Mouse (Mus musculus) midbrain, embryonic 14.5 days (tissue): ENCODE data around the gene Tbx3. TPM values are rescaled to one million over a fixed set of nuclear protein-coding genes. Genes with fewer than 3 reads are reported as not detected.

Experiments used
- ATAC-seq: fragments of 200-750 bp; cut with Nextera tagmentation; 2 replicates; pipeline ENCODE4 v1.8.0; 2017; ENCODE audit warnings: moderate number of reproducible peaks, moderate library complexity; ENCODE audit not compliant: low FRiP score, low TSS enrichment
- DNase-seq: peaks from one replicate; pipeline ENCODE4 v3.0.0-alpha.2; 2015
- H3K27ac ChIP-seq: fragments of 300-500 bp; sonication (generic); replicated peaks from 2 replicates; pipeline ENCODE4 v1.5.1; 2014; ENCODE audit warnings: mild to moderate bottlenecking, low read depth, low read length, moderate library complexity
- H3K27me3 ChIP-seq: fragments of 300-500 bp; sonication (generic); 2 replicates; pipeline ENCODE4 v1.6.1; 2014; ENCODE audit warnings: low read length, control low read depth, mixed read lengths; ENCODE audit not compliant: control insufficient read depth, insufficient read depth
- H3K36me3 ChIP-seq: fragments of 300-500 bp; sonication (generic); 2 replicates; pipeline ENCODE4 v1.6.1; 2014; ENCODE audit warnings: low read length, control low read depth; ENCODE audit not compliant: control insufficient read depth, insufficient read depth
- H3K4me1 ChIP-seq: fragments of 300-500 bp; sonication (generic); 2 replicates; pipeline ENCODE4 v1.6.1; 2014; ENCODE audit warnings: mild to moderate bottlenecking, antibody characterized with exemption, low read length, control low read depth; ENCODE audit not compliant: control insufficient read depth, insufficient read depth
- H3K4me2 ChIP-seq: fragments of 300-500 bp; sonication (generic); 2 replicates; pipeline ENCODE4 v1.6.1; 2014; ENCODE audit warnings: mild to moderate bottlenecking, low read length, moderate library complexity
- H3K4me3 ChIP-seq: fragments of 300-500 bp; sonication (generic); replicated peaks from 2 replicates; pipeline ENCODE4 v1.5.1; 2014; ENCODE audit warnings: low read depth, low read length
- H3K9ac ChIP-seq: fragments of 300-500 bp; sonication (generic); replicated peaks from 2 replicates; pipeline ENCODE4 v1.6.1; 2014; ENCODE audit warnings: mild to moderate bottlenecking, low read length, moderate library complexity
- H3K9me3 ChIP-seq: fragments of 300-500 bp; sonication (generic); 2 replicates; pipeline ENCODE4 v1.6.1; 2016; ENCODE audit warnings: low read length, control low read depth, mixed read lengths; ENCODE audit not compliant: control insufficient read depth
- WGBS: fragments of 180-500 bp; shearing (Covaris S2); extraction: QIAGEN DNeasy Blood & Tissue Kit; methylation state at CpG from one replicate; pipeline ENCODE4 v1.1.7; 2014; 5-methylcytosine and 5-hydroxymethylcytosine counted together
- polyA plus RNA-seq: library from polyadenylated mRNA; unstranded; fragments of >200 nt; fragmentation: Nextera tagmentation; extraction: Ambion mirVana; gene quantifications from 2 replicates; pipeline ENCODE4 v1.2.1, GENCODE M21; 2014

Gene Tbx3
- polyA plus RNA-seq, 1 experiment from 2014 or later, result 2.4 TPM

DNA sequence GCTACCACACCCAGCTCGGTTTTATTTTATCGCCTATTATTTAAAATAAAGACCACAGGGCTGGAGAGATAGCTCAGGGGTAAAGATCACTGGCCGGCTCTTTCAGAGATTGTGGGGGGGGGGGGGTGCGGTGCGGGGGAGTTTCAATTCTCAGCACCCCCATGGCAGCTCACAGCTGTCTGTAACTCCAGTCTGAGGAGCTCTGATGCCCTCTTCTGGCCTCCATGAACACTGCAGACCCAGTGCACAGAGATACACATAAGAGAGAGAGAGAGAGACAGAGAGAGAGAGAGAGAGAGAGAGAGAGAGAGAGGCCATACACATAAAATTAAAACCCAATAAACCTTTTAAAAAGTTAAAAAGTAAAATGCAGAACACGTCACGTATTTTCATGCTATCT, 34.4 kb downstream of the Tbx3 start:
- H3K4me2 ChIP-seq, result no peak overlapping the region
- no peaks in the 10 kb centered on the region for H3K9me3 ChIP-seq
- no peaks in the 10 kb centered on the region for H3K36me3 ChIP-seq
- no peak for ATAC-seq
- 61% methylated on average over 7 of the region's 7 CpGs for WGBS
- H3K27ac ChIP-seq, result no peak overlapping the region
- no peak overlapping the region for H3K4me3 ChIP-seq
- H3K4me1 ChIP-seq, result no peaks in the 10 kb centered on the region
- H3K9ac ChIP-seq, result no peak overlapping the region
- peaks cover 28% of the 10 kb centered on the region for H3K27me3 ChIP-seq
- no peak for DNase-seq

DNA sequence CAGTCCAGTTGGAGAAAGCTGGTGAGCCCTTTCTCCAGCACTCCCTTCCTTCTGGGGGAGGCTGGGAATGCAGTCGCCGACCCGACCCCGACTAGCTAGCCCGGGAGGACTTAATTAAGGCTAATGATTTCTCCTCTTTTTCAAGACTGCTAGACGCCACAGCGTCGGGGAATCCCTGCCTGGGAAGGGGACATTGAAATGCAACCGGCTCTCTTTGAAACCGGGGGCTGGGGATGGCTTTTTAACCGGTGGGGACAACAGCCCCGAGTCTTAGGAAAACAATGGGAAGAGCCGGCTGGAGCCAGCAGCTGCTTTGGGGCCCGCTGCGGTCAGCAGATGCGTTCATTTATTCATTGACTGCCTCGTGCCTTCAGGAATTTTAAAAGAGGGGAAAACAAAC, 36.0 kb downstream of the Tbx3 start:
- Histone ChIP-seq H3K27ac (no peak overlapping the region), H3K36me3 (no peaks in the 10 kb centered on the region), H3K4me1 (no peaks in the 10 kb centered on the region), H3K9ac (peak overlapping the region; percentile 4; the same call in 1 of the 2 replicates), H3K4me3 (no peak overlapping the region), H3K27me3 (peaks cover 36% of the 10 kb centered on the region), H3K9me3 (no peaks in the 10 kb centered on the region), H3K4me2 (peak overlapping the region; percentile 38)
- no peak for DNase-seq
- no peak for ATAC-seq
- under 1% methylated on average over 17 of the region's 17 CpGs for WGBS

DNA sequence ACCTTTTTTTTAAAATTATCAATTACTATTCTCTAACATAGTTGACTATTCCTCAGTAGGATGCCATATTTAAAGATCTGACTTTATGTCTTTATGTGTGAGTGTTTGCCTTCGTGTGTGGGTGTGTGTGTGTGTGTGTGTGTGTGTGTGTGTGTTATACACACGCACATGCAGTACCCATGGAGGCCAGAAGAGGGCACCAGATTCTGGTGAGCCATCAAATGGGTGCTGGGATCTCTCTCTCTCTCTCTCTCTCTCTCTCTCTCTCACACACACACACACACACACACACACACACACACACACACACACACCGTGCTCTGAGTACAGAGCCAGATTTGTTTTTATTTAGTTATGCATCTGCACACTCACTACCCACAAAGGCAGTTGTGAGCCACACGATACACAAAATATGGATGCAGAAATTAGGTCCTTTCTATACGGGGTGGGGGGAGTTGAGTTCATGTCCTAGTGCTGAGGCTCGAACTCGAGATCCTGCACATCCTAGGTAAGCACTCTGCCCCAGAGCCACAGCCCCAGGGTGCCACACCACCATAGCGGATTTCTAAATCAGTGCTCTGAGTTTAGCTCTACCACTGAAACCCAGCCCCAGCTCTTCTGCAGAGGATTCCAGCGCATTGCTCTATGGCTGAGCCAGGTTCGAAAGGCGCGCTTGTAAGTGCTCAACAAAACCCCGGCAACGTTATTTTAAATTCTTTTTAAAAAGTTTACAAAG, 38.5 kb downstream of the Tbx3 start:
- H3K4me1 ChIP-seq, result no peaks in the 10 kb centered on the region
- no peak overlapping the region for H3K9ac ChIP-seq
- H3K4me2 ChIP-seq, result no peak overlapping the region
- no peaks in the 10 kb centered on the region for H3K9me3 ChIP-seq
- no peak overlapping the region for H3K27ac ChIP-seq
- 76% methylated on average over 14 of the region's 14 CpGs for WGBS
- DNase-seq, result no peak
- no peaks in the 10 kb centered on the region for H3K36me3 ChIP-seq
- no peak overlapping the region for H3K4me3 ChIP-seq
- ATAC-seq, result no peak
- peaks cover 45% of the 10 kb centered on the region for H3K27me3 ChIP-seq

DNA sequence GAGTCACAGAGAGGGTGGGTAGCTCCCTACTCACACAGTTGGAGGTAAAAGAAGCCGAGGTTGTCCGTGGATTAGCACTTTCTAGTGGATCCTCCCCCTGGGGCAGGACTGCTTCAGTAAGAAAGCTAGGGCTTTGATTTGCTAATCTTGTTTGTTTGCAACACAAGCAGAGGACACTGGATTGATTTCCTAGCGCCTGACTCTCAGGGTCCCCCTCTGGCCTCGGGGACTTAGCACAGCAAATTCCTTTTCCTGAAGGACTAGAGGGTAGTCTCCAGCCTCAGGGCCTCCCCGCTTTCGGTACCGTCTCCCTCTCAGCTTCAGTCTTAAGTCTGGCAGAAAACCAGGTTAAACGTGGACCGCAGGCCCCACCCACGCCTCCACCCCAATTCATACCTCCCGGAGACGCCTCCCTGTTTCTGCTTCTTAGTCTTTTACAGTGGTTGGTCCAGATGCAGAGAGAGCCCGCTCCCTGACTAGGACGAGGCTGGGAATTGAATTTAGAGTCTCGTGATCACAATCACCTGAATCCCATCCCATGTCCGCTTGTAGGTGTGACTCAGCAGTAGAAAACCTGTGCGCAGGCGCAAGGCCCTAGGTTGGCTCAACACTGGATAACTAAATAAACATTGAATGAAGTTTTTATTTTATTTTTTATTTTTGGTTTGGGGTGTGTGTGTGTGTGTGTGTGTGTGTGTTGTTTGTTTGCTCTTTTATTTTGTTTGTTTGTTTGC, 39.5 kb downstream of the Tbx3 start:
- DNase-seq (no peak), ATAC-seq (no peak)
- Histone ChIP-seq H3K4me3 (no peak overlapping the region), H3K27ac (no peak overlapping the region), H3K36me3 (no peaks in the 10 kb centered on the region), H3K9me3 (no peaks in the 10 kb centered on the region), H3K9ac (no peak overlapping the region), H3K4me1 (no peaks in the 10 kb centered on the region), H3K27me3 (peaks cover 45% of the 10 kb centered on the region), H3K4me2 (no peak overlapping the region)
- 7% methylated on average over 18 of the region's 18 CpGs for WGBS

DNA sequence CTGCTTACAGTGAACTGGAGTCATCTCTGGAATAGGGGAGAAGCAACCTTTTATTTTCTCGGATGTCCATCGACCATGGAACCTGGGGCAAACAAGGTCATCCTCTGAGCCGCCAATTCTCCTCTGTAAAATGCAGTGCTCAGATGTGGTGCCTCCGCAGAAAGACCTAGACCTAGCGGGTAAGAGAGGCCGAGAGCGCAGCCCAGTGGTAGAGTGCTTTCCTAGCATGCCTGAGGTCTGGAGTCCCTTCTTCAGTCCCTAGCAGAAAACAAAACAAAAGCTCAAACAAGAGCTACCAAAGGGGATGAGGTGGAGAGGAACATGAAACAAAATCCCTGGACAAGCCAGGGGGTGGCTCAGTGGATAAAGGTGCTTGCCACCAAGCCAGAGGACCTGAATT, 40.3 kb downstream of the Tbx3 start:
- Histone ChIP-seq H3K4me1 (no peaks in the 10 kb centered on the region), H3K9ac (no peak overlapping the region), H3K9me3 (no peaks in the 10 kb centered on the region), H3K4me3 (no peak overlapping the region), H3K27me3 (peaks cover 41% of the 10 kb centered on the region), H3K27ac (no peak overlapping the region), H3K4me2 (no peak overlapping the region), H3K36me3 (no peaks in the 10 kb centered on the region)
- no peak for DNase-seq
- 9% methylated on average over 7 of the region's 7 CpGs for WGBS
- no peak for ATAC-seq

DNA sequence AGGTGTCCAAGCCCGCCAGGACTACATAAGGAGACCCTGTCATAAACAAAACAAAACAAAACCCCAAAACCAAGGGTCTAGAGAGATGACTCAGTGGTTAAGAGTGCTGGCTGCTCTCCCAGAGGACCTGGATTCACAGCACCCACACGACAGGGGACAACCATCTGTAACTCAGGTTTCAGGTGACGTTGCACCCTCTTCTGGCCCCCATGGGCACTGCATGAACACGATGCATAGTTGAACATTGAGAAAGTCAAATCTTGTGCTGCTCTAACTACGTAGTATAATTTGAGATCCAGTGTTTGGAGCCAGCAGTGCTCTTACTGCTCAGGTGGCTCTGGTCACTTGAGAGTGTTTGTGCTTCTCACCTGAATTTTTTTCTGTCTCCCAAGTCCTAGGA, 41.2 kb downstream of the Tbx3 start:
- no peak overlapping the region for H3K4me3 ChIP-seq
- no peaks in the 10 kb centered on the region for H3K9me3 ChIP-seq
- H3K4me1 ChIP-seq, result no peaks in the 10 kb centered on the region
- DNase-seq (no peak), ATAC-seq (no peak)
- no peak overlapping the region for H3K9ac ChIP-seq
- H3K36me3 ChIP-seq, result no peaks in the 10 kb centered on the region
- WGBS, result 82% methylated on average over 5 of the region's 5 CpGs
- H3K27ac ChIP-seq, result no peak overlapping the region
- H3K27me3 ChIP-seq, result peaks cover 36% of the 10 kb centered on the region
- H3K4me2 ChIP-seq, result no peak overlapping the region

DNA sequence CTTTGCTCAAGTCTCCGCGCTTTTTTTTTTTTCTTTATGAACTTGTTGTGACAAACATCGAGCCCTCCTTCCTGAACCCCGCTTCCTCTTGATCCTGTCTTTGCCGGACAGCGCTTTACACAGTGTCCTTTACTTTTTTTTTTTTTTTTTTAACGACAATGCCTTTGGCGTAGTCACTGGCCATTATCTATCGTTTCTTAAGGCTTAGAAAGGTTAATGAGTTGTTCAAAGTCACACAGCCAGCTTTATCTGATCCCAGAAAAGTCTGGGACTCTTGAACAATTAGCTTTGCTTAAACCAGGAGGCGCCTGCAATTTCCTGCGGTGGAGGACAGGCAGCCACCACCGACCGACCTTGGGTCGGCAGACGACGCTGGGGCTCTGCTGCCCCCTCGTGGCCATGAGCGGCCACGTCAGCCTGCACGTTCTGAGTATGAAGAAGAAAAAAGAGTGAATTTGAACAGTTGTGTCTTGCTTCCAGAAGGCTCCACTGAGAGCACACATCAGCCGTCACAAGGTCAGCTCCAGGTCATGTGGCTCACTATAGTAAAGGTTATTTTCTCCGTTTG, 42.3 kb downstream of the Tbx3 start:
- H3K36me3 ChIP-seq, result no peaks in the 10 kb centered on the region
- no peak overlapping the region for H3K4me3 ChIP-seq
- WGBS, result 7% methylated on average over 22 of the region's 22 CpGs
- ATAC-seq, result no peak
- H3K9ac ChIP-seq, result no peak overlapping the region
- H3K9me3 ChIP-seq, result no peaks in the 10 kb centered on the region
- DNase-seq, result peak; percentile 92
- H3K4me1 ChIP-seq, result no peaks in the 10 kb centered on the region
- H3K27me3 ChIP-seq, result peaks cover 28% of the 10 kb centered on the region
- no peak overlapping the region for H3K27ac ChIP-seq
- H3K4me2 ChIP-seq, result peak overlapping the region; percentile 18; the same call in 1 of the 2 replicates

DNA sequence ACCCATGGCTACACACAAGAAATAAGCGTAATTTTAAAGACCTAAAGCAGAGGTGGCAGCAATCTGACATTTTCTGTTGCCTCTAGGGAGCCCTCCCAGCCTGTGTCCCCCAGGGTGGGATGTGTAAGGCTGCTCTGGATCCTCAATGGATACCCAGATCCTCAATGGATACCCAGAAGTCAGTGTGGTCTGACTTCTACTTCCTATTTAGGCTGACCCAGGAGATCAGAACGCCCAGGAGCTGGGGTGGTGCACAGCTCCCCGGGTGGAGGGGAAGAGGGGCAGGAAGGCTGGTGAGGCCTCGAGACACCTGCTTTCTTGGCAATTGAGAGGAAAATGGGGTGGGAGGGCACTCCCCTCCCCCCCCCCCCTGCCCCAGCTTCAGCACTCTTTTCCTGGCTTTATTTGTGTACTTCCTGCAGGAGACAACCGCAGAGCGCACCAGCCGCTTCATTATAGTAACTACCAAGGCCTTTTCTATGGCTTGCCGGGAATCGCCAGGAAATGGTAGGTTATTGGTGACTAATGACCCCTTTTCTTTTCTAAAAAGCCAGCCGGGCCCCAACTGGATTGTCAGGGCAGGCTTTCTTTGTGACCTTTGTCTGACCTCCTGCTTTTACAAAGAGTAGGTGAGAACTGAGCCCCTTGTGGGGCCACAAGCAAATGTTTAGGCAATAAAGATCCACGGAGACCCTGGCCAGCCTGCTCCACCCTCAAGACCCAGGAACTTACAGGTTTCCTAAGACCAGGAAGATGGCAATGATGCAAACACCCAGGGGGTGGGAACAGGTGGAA, 50.2 kb downstream of the Tbx3 start:
- Histone ChIP-seq H3K9ac (no peak overlapping the region), H3K27me3 (no peaks in the 10 kb centered on the region), H3K4me1 (no peaks in the 10 kb centered on the region), H3K4me2 (no peak overlapping the region), H3K27ac (no peak overlapping the region), H3K9me3 (no peaks in the 10 kb centered on the region), H3K4me3 (no peak overlapping the region), H3K36me3 (no peaks in the 10 kb centered on the region)
- 37% methylated on average over 11 of the region's 11 CpGs for WGBS
- ATAC-seq, result no peak
- DNase-seq, result no peak
